Mouse (Mus musculus) myocyte (in vitro differentiated cells): ENCODE data around the gene Gypa.

Source experiments
- CEBPB ChIP-seq: IDR thresholded peaks from 2 replicates; pipeline ENCODE4 v1.6.1; 2011; ENCODE audit warnings: mild to moderate bottlenecking, moderate library complexity; ENCODE audit not compliant: poor library complexity, insufficient read depth, severe bottlenecking
- E2F4 ChIP-seq: IDR thresholded peaks from one replicate; pipeline ENCODE4 v1.6.1; 2011; ENCODE audit warnings: mild to moderate bottlenecking, control low read depth, moderate library complexity; ENCODE audit not compliant: insufficient read depth
- POLR2A ChIP-seq: IDR thresholded peaks from one replicate; pipeline ENCODE4 v1.6.1; 2011; ENCODE audit warnings: low read depth, mild to moderate bottlenecking, control low read depth, moderate library complexity; ENCODE audit not compliant: insufficient read length
- SRF ChIP-seq: IDR thresholded peaks from one replicate; pipeline ENCODE4 v1.6.1; 2011; ENCODE audit warnings: low read depth; ENCODE audit not compliant: control insufficient read depth, insufficient read length
- TCF12 ChIP-seq: IDR thresholded peaks from one replicate; pipeline ENCODE4 v1.6.1; 2011; ENCODE audit warnings: mild to moderate bottlenecking, control low read depth; ENCODE audit not compliant: poor library complexity, insufficient read depth, severe bottlenecking
- TCF3 ChIP-seq: IDR thresholded peaks from one replicate; pipeline ENCODE4 v1.6.1; 2011; ENCODE audit warnings: low read depth, control low read depth; ENCODE audit not compliant: insufficient read length

- TF ChIP-seq SRF (no peak), CEBPB (no peak), POLR2A (no peak), TCF12 (no peak), E2F4 (no peak), TCF3 (no peak)
Measured at GRCm38 (mm10) chr8:80550436-80550835, 56.9 kb downstream of the Gypa start.
